Mouse (Mus musculus): ENCODE data around the gene Tpmt.
A peak's percentile ranks its signal among the peaks of the same experiment; 100 is the strongest.

Gene Tpmt

GRCm38 (mm10) chr13:47044617-47044947, at the start of gene Tpmt:
Gene Tpmt (minus strand): TSS chr13:47044737.
- DNase-seq (ENCODE audit: low read depth): no peak

- DNase-seq (ENCODE audit: low read depth): no peak
These were observed 49.3 kb upstream of the Tpmt start for GRCm38 (mm10) chr13:47093791-47094190.

GRCm38 (mm10) chr13:47089271-47089670, 44.7 kb upstream of the Tpmt start:
- peak; percentile 40 for DNase-seq (ENCODE audit: low read depth)

- DNase-seq (ENCODE audit: low read depth): no peak
These were observed 43.9 kb upstream of the Tpmt start for GRCm38 (mm10) chr13:47088433-47088832.

- DNase-seq (ENCODE audit: low read depth): no peak
These were observed 36.5 kb upstream of the Tpmt start for GRCm38 (mm10) chr13:47080905-47081505.

- no peak for DNase-seq (ENCODE audit: low read depth)
These were observed 34.3 kb upstream of the Tpmt start for GRCm38 (mm10) chr13:47078799-47079198.

GRCm38 (mm10) chr13:47077367-47077766, 32.8 kb upstream of the Tpmt start:
- no peak for DNase-seq (ENCODE audit: low read depth)

GRCm38 (mm10) chr13:47076156-47076555, 31.6 kb upstream of the Tpmt start:
- no peak for DNase-seq (ENCODE audit: low read depth)

GRCm38 (mm10) chr13:47072484-47072883, 27.9 kb upstream of the Tpmt start:
- DNase-seq (ENCODE audit: low read depth): no peak

- DNase-seq (ENCODE audit: low read depth): no peak
These were observed 27.3 kb upstream of the Tpmt start for GRCm38 (mm10) chr13:47071871-47072270.

- DNase-seq (ENCODE audit: low read depth): no peak
These were observed 26.0 kb upstream of the Tpmt start for GRCm38 (mm10) chr13:47070329-47071080.

GRCm38 (mm10) chr13:47067001-47067400, 22.5 kb upstream of the Tpmt start:
- DNase-seq (ENCODE audit: low read depth): no peak

GRCm38 (mm10) chr13:47066516-47066915, 22.0 kb upstream of the Tpmt start:
- DNase-seq (ENCODE audit: low read depth): no peak

GRCm38 (mm10) chr13:47063985-47064760, 19.6 kb upstream of the Tpmt start:
- DNase-seq (ENCODE audit: low read depth): no peak

- DNase-seq (ENCODE audit: low read depth): no peak
These were observed 18.2 kb upstream of the Tpmt start for GRCm38 (mm10) chr13:47062756-47063155.

GRCm38 (mm10) chr13:47056781-47057180, 12.2 kb upstream of the Tpmt start:
- no peak for DNase-seq (ENCODE audit: low read depth)

- no peak for DNase-seq (ENCODE audit: low read depth)
These were observed 11.6 kb upstream of the Tpmt start for GRCm38 (mm10) chr13:47056126-47056525.

GRCm38 (mm10) chr13:47053971-47054370, 9.4 kb upstream of the Tpmt start:
- no peak for DNase-seq (ENCODE audit: low read depth)

- DNase-seq (ENCODE audit: low read depth): no peak
These were observed 5.5 kb upstream of the Tpmt start for GRCm38 (mm10) chr13:47050009-47050408.

- DNase-seq (ENCODE audit: low read depth): no peak
These were observed 3.5 kb upstream of the Tpmt start for GRCm38 (mm10) chr13:47047996-47048395.

GRCm38 (mm10) chr13:47043833-47044616, 512 bp downstream of the Tpmt start:
- no peak for DNase-seq (ENCODE audit: low read depth)

GRCm38 (mm10) chr13:47043030-47043680, 1.4 kb downstream of the Tpmt start, which contains the start of gene Kdm1b:
Gene Kdm1b (plus strand): TSS chr13:47043499.
- DNase-seq (ENCODE audit: low read depth): peak; percentile 95
